Mouse (Mus musculus) spleen, postnatal 14 days (tissue): Measurements from ENCODE around the gene Rita1.

Experiments used
- DNase-seq, 2 experiments: peaks; one replicate each; pipeline ENCODE4 v3.0.0; 2021 to 2022; ENCODE audit warnings: low spot score in 2 of 2

Rita1 gene

DNA sequence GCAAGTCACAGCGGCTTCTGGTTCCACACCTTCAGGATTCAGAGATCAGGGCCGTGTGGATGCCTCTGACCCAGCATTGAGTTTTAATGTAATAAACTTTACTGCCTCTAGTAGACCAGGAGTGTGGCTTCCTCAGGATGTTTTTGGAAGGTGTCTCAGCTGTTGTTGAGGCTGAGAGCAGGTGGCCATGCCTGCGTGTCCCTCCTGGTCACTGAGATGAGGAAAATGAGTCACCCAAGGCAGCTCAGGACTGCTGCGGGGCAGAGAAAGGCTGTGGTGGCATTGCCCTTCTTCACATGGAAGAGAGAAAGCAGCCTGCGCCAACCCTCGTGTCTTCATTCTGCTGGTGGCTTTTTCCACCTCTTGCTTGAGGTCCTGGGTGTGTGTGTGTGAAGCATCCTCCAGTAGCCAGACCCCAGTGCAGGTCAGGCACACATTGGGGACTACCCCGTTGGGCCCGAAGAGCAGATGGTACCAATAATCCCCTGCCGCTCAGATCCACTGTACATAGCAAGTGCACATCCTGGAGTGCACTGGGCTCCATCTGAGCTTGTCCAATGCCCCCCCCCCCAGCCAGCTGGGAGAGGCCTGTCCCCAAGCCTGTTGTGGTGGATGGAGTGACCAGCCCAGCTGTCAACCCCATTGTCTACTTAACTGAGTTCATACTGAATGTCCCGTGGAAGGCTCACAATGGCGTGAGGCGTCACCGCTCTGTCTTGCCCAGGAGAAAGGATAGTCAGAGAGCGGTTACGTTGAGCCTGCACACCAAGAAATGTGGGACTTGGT is 15.3 kb upstream of the Rita1 start:
- DNase-seq, result no peak

DNA sequence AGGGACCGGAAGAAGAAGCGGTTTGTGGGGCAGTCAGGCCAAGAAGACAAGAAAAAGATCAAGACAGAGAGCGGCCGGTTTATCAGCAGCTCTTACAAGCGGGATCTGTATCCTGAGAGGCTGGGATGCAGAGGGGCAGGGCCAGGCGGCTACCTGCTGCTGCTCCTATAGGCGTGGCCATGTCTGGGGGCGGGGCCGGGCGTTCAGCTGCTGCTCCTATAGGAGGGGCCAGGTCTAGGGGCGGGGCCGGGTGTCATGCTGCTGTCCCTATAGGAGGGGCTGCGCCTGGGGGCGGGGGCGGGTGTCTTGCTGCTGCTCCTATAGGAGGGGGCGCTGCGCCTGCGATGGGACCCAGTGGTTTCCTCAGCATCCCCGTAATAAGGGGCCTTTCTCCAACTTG is 14.0 kb upstream of the Rita1 start:
- DNase-seq, result no peak

DNA sequence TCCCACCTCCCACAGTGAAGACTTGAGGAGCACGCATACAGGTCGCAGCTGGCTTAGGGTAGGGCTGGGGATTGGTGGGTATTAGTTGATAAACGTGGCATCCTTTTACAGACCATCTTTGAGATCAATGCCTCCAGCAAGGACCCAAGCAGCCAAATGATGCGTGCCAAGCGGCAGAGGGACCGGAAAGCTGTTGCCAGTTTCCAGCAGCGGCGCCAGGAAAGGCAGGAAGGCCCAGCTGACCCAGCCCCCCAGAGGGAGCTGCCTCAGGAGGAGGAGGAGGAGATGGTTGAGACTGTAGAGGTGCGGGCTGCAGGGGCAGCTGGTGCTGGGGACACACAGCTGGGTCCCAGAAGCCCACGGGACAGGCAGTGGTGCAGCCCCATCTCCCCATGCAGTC is 12.0 kb upstream of the Rita1 start:
- no peak for DNase-seq

DNA sequence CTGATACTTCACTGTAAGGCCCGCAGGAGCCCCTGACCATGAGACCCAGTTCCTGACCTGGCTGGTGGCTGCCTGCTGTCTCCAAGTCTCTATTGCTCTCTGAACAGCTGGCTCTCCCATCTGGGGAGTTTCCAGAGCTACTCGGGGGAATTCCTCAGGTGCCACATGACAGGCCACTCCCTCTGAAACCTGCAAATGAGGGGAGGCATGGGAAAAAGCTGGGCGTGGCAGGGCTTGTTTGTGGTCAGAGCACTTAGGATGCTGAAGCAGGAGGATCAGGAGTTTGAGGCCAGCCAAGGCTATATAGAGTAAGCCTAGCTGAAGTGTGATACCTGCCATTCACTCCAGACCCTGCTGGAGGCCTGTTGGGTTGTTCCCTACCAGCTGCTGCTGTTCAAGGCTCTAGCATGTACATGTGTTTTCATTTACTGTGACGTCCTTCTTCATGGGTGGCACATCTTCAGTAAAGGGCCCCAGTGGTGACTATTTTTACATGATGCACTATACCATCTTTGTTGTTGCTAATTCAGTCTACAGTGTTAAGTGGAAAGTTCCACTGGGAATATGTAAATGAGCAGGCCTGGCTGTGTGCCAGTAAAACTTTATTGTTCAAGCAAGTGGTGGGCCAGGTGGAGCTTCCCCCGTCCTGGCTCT is 9.9 kb upstream of the Rita1 start:
- no peak for DNase-seq

DNA sequence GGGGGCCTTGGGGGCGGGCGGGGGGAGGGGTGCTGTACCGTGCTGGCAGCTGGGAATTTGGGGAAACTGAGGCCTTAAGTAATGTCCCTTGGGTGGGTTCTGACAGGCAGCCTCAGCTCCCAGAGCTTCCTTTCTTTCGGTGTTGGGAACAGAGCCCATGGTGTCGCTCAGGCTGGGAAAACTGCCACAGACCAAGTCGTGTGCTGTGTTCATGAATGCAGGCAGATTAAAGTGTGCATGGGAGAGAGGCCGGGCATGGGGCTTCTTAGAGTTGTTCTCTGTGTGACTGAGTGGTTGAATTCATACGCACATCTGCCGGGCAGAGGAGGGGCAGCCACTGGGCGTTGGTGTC is 9.4 kb upstream of the Rita1 start:
- no peak for DNase-seq

DNA sequence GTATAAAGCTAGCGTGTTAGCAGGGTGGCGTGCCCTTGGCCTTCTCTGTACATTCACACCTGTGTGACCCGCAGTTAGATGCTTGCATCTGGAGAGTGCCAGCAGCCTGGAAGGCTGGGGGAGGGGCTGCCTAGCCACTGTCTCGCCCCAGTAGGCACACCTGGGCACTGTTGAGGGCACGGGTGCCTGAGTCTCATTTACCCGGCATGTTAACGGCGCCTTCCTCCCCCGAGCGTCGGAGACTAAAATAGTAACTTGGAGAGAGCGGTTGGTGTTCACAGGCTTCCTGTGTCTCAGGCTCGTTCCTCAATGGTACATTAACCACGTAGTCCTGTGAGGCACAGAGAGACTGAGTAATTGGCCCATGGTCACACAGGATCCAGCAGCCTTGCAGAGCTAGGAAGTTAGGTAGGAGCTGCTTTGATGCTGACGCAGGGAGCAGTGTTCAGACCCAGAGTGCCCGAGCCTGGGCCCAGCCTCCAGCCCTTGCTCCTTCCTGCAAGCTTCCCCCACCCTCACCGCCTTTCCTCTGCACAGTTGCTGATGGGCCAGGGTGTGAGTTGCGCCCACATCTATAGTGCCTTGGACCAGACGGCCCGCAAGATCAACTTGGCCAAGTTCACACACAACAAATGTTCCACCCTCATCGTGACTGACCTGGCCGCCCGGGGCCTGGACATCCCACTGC is 8.8 kb upstream of the Rita1 start:
- peak; percentile 44 to 47 for DNase-seq

DNA sequence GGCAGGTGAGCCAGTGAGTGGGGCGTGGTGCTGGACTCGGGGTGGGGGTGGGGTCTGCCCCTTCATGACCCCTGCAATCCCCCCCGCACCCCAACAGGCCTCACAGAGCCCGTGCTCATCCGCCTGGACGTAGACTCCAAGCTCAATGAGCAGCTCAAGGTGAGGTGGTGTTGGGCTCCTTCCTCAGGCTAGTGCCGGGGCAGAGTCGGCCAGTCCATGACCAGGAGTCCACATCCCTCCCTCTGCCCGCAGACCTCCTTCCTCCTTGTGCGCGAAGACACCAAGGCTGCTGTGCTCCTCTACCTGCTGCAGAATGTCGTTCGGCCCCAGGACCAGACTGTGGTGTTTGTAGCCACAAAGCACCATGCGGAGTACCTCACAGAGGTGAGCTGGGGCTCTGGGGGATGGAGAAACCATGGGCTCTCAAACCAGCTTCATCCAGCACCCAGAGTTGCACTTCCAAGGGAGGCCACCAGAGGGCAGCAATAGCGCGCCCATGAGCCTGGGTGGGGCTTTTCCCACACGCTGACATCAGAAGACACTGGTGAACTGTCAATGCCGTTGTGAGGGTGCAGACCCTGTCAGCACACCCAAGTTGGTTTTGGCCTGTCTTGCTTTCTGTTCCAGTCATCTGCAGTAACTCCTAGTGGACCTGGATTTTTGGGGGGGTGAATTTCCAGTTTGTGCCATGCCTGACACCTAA is 8.1 kb upstream of the Rita1 start:
- peak; percentile 78 to 85 for DNase-seq

DNA sequence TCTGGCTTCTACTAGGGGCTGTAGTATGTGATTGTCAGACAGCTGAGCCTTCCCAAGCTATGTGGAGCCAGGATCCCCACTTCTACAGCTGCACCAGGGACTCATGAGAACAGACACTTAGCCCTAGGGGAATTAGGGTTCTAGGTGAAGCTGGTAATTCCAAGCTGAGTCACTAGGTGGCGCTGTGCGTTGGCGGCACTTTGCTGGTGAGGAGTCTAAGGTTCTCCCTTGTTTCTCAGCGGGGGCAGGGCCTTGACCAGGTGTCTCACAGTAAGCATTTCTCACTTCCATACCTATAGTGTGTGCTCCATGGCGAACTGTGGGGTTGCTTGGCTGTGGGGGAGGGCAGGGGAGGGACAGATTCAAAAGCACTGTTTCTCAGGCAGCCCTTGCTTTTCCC is 6.8 kb upstream of the Rita1 start:
- DNase-seq, result peak; percentile 66 to 82

DNA sequence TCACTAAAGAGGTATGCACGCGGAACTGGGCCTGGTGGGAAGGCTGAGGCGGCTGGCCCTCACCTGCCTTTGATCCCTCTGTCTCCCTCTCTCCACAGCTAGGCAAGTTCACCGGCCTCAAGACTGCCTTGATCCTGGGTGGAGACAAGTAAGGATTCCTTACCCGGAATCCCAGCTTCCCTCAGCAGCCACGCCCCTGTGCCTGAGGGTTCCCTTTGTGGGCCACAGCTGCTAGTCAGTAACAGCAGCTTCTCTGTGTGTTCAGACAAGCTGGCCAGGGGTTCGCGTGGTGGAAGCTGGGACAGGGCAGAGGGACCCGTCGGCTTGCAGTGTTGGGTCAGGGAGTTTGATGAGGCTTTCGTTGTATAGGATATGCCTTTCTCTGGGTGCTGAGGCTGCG is 6.4 kb upstream of the Rita1 start:
- no peak for DNase-seq

DNA sequence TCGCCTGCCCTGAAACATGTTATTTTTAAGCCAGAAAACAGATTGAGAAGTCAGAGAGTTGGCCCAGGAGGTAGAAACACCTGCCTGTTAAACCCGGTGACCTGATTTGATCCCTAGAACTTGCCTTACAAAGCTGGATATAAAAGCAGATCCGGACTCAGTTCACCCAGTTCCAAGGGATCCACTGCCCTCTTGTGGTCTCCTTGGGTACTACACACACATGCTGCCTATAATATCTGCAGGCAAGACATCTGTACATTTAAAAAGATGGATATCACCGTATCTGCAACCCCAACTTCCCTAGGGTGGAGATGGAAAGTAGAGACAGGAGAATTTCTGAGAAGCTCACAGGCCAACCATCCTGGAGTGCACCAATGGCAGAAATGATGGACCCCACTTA is 3.5 kb upstream of the Rita1 start:
- peak in 1 of 2 experiments; percentile 49 for DNase-seq

DNA sequence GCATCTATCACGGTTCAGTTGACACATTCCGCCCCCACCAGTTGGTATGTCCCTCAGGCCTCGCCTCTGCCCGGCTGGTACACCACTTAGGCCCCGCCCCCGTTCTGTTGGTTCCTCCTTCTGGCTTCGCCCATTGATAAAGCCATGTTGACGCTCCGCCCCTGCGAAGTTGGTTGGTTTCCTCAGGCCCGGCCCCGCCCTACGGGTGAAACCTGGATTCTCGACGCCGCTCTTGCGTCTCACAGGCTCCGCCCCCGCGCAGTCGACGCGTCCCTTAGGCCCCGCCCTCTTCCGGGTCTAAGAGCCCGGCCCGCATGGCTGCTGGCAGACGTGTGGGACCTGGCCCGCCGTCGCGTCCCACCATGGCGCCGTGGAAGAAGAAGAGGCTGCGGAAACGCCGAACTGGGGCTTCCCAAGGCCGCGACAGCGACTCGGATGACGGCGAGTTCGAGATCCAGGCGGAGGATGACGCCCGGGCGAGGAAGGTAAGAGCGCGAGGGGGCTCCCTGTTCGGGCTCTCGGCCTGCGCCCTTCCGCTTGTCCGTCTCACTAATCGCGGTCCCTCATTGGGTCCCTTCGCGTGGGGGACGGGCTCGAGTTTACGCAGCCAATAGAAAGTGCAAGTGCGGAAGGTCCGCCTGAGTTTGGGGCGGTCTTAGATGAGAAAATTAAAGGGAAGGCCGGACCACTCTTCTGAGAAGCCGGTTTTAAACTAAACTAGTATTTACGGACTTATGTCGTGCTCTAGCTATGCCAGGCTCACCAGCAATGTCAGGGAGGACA is 624 bp upstream of the Rita1 start:
- DNase-seq, result peak; percentile 99 to 100

DNA sequence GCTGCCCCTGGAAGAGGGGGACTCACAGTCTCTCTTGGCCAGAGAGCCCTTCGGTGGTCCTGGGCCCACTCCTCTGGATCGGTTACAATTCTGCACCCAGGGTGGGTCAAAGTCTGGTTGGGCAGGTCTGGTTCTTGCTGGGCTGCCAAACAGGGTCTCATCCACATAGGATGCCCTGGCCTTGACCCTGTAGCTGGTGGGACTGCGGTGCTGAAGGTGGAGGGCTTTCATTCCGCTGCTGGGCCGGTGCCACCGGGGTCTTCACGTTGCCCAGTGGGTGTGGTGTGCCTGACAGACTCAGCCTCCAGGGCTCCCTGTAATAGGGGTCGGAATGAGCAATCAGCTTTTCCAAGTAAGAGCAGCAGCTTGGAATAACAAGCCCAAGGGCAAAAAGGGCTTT is 973 bp downstream of the Rita1 start:
- no peak for DNase-seq

DNA sequence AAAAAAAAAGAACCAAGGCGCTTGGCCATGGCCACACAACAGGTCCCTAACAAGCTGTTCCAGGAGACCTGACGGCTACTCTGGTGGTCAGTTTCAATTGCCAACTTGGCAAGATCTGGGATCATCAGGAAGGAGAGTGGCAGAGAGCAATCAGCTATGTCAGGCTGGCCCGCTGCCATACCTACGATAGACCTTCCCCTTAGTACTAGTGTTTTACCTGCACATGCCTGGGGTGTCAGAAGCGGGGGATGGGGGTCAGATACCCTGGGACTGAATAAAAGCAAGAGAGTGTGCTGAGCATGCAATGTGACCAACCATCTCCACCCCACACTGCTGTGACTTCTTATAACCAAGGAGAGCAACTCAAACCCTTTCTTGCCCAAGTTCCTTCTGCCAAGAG is 1.5 kb downstream of the Rita1 start:
- no peak for DNase-seq

DNA sequence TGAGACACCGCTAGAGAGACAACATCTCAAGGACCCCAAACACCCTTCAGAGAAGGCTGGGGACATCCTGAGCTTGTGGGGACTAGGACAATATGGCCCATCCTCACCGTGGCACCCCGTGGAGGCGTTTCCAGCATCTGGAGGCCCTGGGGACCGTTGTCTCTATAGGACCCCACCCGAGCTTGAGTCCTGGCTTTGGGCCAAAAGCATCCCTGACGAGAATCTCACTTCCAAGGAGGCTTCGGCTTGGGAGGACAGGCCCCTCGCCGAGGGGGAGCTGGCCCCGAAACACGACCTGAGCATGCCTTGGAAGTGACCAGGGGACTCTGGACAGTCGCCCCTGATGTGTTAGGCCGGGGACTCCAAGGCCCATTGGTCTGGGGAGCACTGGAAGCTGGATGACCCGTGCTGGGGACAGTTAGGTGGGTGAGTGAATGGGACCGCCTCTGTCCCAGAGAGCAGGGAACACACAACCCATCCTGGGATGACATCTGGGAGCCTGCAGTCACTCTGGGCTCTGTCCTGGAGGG is 3.1 kb downstream of the Rita1 start:
- DNase-seq, result no peak

DNA sequence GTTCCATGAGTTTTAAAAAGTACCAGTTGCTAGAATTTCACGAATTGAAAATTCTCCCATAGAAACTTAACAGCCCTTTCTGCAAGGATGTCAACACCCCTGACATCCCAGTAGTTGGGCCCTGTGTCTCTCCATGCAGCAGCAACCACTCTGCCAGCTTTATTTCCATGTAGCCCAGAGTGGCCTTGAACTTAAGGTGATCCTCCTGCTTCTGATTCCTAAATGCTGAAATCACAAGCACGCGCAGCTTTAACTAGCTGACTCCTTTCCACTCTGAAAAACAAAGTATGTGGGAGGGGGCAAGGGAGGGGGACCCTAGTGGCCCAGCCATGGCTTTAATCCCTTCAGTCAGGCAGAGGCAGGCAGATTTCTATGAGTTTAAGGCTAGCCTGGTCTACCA is 5.1 kb downstream of the Rita1 start:
- no peak for DNase-seq

DNA sequence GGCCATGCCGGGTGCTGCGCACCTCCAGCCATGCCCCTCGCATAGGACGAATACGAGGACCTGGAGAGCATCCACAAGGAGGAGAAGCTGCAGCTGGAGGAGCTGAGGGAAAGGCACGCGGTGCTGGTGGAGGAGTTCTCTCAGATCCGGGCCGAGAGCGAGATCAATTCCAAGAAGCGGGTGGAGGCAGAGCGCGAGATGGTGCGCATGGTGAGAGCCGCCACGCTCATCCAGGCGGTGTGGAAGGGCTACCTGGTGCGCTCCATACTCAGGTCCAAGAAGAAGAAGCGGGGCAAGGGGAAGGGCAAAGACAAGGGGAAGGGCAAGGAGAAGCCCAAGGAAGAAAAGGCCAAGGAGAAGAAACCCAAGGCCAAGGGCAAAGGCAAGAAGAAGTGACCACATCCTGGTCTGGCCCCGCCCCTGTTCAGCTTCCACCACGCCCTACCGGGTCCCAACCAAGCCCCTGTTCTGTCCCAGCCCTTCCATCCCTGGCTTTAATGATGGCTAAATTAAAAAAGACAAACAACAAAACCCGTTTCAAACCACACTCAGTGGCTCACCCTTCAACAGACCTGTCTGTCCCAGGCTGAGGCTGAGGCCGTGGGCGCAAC is 5.7 kb downstream of the Rita1 start:
- no peak for DNase-seq

DNA sequence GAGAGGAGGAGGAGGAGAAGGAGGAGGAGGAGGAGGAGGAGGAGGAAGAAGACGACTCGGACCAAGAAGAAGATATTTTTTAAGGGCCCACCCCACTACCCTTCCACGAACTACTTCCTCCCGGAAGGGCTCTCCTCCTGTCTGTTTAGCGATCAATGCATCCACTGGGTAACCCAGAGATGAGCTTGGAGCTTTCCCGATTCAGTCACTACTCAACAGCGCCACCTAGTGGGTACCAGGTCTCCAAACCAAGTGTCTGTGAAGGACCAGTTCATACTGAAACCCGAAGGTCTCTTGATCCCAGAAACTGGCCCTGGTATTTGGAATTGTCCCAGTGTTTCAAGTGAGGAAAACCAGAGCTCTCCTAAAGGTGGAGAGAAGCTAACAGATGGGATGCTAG is 6.7 kb downstream of the Rita1 start:
- DNase-seq, result peak; percentile 71 to 85

DNA sequence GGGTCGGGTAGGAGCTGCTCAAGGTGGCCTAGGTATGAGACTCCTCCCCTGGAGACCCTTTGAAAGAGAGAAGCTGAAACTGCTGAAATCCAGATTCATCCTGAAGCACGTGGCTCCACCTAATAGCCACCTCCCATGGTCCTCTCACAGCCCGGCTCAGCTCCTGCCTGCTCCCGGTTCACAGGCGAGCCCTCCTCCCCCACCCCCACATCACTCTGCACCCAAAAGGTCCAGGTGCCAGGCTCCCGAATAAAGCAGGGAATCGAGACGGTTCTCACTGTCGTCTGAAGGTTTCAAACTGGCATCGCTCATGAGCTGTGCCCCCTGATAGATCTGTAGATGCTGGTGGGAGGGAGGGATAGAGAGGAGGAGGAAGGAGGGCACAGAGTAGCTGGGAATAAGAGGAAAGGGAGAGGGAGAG is 7.1 kb downstream of the Rita1 start:
- no peak for DNase-seq

DNA sequence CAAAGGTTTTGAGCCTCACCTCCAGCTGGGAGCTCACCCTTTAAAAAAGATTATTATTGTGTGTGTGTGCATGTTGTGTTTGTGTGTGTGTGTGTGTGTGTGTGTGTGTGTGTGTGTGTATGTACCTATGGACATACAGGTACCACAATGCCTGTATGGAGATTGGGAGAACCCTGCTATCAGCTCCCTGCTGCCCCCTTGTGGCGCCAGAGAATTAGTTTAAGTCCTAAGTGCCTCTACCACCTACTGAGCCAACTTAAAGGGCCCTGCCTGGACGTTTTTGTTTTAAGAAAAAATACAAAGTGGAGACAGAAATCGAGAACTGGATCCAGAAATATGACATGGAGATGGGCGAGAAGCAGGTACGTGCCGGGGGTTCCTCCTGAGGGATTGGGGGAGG is 7.5 kb downstream of the Rita1 start:
- DNase-seq, result peak; percentile 75 to 85

DNA sequence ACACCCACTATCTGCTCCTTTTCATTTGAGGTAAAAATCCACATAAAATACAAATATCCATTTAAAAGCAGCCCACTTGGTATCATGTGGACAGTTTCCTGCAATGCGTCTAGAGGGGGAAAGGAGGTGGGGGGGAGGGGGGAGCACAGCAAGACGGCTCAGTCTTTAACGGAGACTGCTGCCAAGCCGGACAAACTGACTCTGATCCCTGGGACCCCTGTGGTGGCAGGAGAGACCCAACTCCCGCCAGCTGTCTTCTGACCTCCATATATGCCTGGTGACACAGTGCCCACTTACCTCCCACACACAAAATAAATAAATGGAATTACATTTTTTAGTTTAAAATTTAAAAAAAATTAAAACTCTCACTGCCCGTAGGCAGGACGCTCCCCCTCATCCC is 8.9 kb downstream of the Rita1 start:
- no peak for DNase-seq

DNA sequence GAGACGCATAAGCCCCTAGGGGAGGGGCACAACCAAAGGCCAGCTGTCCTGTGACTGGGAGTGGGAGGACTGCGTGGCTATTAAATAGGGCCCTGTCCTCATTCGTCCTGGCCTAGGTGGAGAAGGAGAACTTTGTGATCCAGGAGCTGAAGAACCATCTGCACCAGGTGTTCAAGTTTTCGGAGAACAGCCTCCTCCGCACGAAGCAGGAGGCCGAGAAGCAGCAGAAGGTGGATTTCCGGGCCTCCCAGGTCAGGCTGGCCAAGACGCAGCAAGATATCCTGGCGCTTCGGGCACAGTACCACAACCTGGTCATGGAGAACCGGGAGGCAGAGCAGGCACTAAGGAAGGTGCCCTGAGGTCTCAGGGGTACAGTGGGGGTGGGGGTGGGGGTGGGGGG is 10.2 kb downstream of the Rita1 start:
- DNase-seq, result no peak
